Mouse (Mus musculus) cerebellum, adult 11 months (tissue): ENCODE results near the gene Rasgef1c.

Source experiments
- DNase-seq: peaks from one replicate; pipeline ENCODE4 v3.0.0; 2022

The Rasgef1c gene

DNA sequence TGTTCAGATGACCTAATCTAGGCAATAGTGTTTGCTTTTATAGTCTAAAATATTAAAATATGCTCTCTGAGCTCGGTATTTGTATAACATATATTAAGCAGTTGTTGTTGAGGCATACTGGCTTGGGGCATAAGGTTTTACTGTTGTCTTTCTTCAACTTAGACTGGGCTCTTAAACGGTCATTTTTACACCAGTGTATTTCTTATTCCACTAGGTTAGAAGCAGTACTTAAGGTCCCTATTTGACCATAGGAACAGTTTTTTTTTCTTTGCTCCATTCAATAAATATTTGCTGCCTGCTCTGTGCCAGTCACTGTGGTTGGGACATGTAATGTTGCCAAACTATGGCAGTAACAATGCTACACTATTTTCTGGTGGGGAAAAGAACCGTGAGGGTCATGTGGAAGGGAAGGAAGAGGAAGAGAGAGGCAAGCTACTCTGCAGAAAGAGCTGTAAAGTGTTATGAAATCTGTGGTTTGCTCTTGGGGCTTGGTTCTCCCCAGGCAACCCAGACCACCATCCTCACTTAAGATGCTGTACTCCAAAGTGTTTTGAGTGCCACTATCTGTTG lies 125.0 kb downstream of the Rasgef1c start:
- no peak for DNase-seq

DNA sequence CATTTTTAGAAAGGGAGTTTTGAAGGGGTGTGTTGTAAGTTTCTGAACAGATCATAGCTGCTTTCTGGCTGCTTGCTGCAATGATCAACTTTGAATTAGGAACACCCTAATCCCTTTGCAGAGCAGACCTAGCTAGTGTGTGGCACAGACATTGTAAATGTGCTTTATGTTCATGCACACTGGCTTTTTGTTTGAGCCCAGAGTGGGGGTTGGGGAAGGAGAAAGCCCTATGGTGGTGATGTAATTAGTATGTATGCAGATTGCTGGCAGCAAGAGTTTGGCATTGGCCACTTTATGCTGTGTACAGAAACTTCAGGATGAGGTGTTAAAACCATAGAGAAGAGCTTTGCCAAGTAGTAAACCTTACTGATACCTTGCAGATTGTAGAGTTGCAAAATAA lies 126.8 kb downstream of the Rasgef1c start:
- DNase-seq = no peak
